Mouse (Mus musculus): ENCODE results near the gene Ctnnb1. TPM values are rescaled to one million over a fixed set of nuclear protein-coding genes. Genes with fewer than 3 reads are reported as not detected.

Gene Ctnnb1
- polyA plus RNA-seq, 1 experiment: 82.5 TPM

DNA sequence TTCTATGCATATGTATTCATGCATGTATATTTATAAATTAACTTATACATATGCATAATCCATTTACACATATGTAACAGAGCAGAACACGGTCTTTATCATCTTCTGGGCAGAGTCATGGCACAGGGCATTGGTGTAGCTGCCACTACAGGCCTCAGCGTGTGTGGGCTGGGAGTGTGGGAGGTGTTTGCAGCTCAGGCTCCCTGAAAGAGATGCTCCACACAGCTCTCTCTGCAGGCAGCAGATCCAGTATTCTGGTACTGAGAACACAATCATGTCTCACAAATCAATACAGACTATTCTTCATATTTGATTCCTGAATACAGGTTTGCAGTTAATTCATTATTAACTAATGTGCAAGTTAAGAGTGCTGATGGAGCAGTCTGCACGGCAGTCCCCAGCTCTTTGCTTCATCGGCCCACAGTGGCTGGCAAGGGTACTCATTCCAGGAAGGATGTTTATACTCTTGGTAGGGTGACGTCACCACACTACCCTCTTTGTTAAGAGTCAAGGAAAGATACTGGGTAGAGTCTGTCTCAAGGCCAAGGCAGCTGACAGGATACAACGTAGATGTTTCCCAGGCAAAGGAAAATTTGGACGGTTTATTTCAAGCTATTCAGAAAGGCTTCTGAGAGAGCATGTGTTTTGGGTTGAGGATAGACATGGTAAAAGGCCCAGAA is 71.8 kb downstream of the Ctnnb1 start:
- no peak for DNase-seq (ENCODE audit: low read depth)

DNA sequence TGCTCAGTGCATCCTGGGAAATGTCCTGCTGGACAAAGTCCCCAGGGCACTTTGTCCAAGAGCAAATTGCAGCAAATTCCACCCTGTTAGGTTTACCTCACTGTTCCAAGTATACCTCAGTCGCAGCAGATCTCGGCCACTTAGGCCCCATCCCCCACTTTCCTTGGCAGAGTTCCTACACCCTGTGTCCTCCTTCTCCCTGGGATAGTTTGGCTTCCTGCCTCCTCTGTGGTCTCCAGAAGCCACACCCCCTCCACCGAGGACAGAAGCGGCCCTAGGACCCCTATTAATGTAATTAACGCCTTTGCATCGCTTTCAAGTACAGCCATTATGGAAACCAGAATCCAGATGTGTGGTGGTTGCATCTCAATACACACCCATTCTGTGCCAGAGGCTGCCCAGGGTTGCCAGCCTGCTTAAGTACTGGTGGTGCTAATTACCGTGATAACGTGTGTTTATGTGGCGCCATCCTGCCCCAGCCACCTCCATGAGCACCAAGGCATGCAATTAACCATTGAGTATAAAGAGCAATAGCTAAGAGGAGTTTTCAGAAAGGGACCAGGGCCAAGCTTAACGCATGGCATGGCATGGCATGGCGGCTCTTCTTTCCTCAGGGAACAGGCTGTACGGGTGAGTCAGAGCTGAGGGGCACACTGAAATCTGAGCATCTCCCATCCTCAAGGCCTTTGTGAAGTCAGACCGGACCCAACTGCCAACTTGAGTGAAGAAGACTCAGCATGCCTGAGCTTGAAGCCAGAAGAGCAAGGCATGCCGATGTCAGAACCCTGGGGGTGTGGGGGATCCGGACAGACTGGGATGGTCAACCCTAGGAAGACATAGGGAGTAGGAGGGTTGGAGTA is 72.9 kb downstream of the Ctnnb1 start:
- DNase-seq (ENCODE audit: low read depth): no peak

DNA sequence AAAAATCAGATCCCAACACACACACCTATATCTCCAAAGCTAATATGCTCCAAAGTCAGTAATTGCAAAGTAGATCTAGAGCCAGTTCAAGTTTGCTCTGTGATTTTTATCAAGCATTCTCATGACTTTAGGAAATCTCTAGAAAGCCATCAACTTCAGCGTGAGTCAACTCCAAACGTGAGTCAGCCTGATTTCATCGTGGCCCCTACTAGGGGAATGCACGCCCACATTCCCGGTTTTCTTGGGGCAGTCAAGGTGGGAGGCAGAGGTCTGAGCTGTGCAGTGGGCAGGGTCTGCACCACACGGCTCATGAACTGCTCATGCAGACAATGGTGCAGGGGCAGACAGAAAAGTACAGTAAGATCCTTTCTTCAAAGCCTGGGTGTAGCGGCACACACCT is 76.9 kb downstream of the Ctnnb1 start:
- DNase-seq (ENCODE audit: low read depth): no peak

Measured in gonadal fat pad, adult 2 months (tissue).